Mouse (Mus musculus): Measurements from ENCODE around the gene Dcpp1.

- TF ChIP-seq POLR2A (IDR thresholded peaks at IDR 0.05; ENCODE audit: insufficient read depth, low read length) (no peak), CTCF (IDR thresholded peaks at IDR 0.05; ENCODE audit: low read depth, low read length) (peak; percentile 44)
These were observed 37.4 kb upstream of the Dcpp1 start for GRCm38 (mm10) chr17:23843141-23843811.

All from ES-Bruce4 (cell line).